Mouse (Mus musculus) spleen, adult 2 months (tissue): Measurements from ENCODE around the gene Ube2g2.

ENCODE experiments used
- CTCF ChIP-seq: fragments of 200-500 bp; IDR thresholded peaks from 2 replicates; pipeline ENCODE4 v1.5.1; 2011; ENCODE audit warnings: mild to moderate bottlenecking, inconsistent platforms; ENCODE audit not compliant: insufficient read depth, insufficient read length, insufficient replicate concordance; ENCODE audit errors: extremely low read depth
- POLR2A ChIP-seq: fragments of 200-500 bp; IDR thresholded peaks from 2 replicates; pipeline ENCODE4 v1.6.1; 2011; ENCODE audit warnings: low read depth, low read length, inconsistent platforms

DNA sequence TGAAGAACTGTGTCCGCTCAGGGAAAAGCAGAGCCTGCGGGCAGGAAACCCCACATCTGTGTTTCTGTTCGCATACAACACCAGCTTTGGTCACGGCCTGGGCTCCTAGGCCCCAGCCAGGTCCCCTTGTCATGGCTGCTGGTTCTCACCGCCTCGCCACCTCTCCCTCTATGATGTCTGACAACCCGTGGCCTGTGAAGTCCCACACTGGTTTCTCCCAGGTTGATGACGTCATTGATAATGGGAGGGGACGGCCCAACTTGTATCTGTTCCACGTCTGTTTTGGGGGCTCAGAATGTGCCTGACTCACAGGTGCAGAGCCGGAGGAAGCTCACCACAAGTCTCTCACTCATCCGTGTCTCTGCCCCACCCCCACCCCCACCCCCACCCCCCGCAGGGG, 51.7 kb downstream of the Ube2g2 start:
- TF ChIP-seq POLR2A (no peak), CTCF (no peak)
